Mouse (Mus musculus) midbrain, embryonic 15.5 days (tissue): ENCODE data around the gene Etl4. TPM values are rescaled to one million over a fixed set of nuclear protein-coding genes. Genes with fewer than 3 reads are reported as not detected.

ENCODE experiments used
- ATAC-seq: fragments of 200-750 bp; cut with Nextera tagmentation; replicated peaks from 2 replicates; pipeline ENCODE4 v1.8.0; 2017; ENCODE audit warnings: moderate TSS enrichment
- H3K27ac ChIP-seq: fragments of 300-500 bp; sonication (generic); 2 replicates; pipeline ENCODE4 v1.5.1; 2015; ENCODE audit warnings: mild to moderate bottlenecking, inconsistent platforms
- H3K27me3 ChIP-seq: fragments of 300-500 bp; sonication (generic); replicated peaks from 2 replicates; pipeline ENCODE4 v1.6.1; 2015; ENCODE audit warnings: inconsistent platforms
- H3K36me3 ChIP-seq: fragments of 300-500 bp; sonication (generic); replicated peaks from 2 replicates; pipeline ENCODE4 v1.6.1; 2015; ENCODE audit warnings: inconsistent platforms
- H3K4me1 ChIP-seq: fragments of 300-500 bp; sonication (generic); 2 replicates; pipeline ENCODE4 v1.6.1; 2015; ENCODE audit warnings: inconsistent platforms
- H3K4me2 ChIP-seq: fragments of 300-500 bp; sonication (generic); 2 replicates; pipeline ENCODE4 v1.6.1; 2015; ENCODE audit warnings: inconsistent platforms, mild to moderate bottlenecking, moderate library complexity
- H3K4me3 ChIP-seq: fragments of 300-500 bp; sonication (generic); 2 replicates; pipeline ENCODE4 v1.5.1; 2015; ENCODE audit warnings: mild to moderate bottlenecking, inconsistent platforms
- H3K9ac ChIP-seq: fragments of 300-500 bp; sonication (generic); 2 replicates; pipeline ENCODE4 v1.6.1; 2015; ENCODE audit warnings: mild to moderate bottlenecking, inconsistent platforms
- H3K9me3 ChIP-seq: fragments of 300-500 bp; sonication (generic); 2 replicates; pipeline ENCODE4 v1.6.1; 2016; ENCODE audit warnings: inconsistent platforms
- WGBS: fragments of 180-500 bp; shearing (Covaris S2); methylation state at CpG from one replicate; pipeline ENCODE4 v1.1.7; 2015; ENCODE audit warnings: mixed read lengths; 5-methylcytosine and 5-hydroxymethylcytosine counted together
- polyA plus RNA-seq: library from polyadenylated mRNA; unstranded; fragments of >200 nt; fragmentation: Nextera tagmentation; extraction: Ambion mirVana; gene quantifications from 2 replicates; pipeline ENCODE4 v1.2.1, GENCODE M21; 2015

The Etl4 gene
- polyA plus RNA-seq, result 3.1 and 3.5 TPM in 2 replicates

DNA sequence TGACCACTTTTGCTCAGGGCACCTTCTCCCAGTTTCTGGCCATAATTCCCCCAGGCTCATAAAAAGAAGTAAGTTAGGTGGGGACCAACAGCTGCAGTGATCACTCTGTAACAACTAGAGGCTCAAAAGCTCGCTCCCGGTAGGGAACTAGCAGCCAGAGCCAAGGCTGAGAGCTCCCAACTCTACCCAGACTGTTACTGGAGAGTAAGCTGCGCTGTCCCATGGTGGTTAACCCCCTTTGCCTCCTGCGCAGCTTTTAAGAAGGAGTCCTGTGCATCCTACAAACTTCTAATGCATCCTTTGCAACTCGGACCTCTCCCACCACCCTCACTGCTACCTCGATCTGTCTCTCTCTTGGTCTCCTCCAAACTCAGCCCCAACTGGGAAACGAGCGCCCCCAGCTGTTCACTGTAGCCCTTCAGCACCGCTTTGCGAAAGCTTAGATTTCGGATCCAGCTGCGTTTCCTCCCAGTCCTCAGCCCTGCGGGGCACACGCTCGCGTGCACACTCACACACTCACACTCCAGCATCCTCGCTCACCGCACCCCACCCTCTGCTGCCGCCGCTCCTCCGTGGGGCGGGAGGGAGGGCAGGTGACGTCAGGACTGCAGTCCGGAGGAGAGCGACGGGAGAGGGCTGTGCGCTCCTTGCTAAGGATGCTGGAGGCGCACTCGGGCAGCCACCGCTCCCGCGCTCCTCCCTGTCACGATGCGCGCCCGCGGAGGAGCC is at the start of gene Etl4:
TSS of gene Etl4 (plus strand) at position 610 of the 729 bp plus-strand sequence.
- peak within 1 kb of the TSS; percentile 54 for H3K9ac ChIP-seq
- H3K4me2 ChIP-seq, result peak within 1 kb of the TSS; percentile 99
- H3K4me1 ChIP-seq, result peaks cover 21% of the 10 kb centered on the region
- no peaks in the 10 kb centered on the region for H3K36me3 ChIP-seq
- no peak within 1 kb of the TSS for H3K27ac ChIP-seq
- ATAC-seq, result peak; percentile 98
- WGBS, result under 1% methylated on average over 37 of the region's 37 CpGs
- peak within 1 kb of the TSS; percentile 78 for H3K4me3 ChIP-seq
- H3K9me3 ChIP-seq, result no peaks in the 10 kb centered on the region
- H3K27me3 ChIP-seq, result peaks cover 33% of the 10 kb centered on the region

DNA sequence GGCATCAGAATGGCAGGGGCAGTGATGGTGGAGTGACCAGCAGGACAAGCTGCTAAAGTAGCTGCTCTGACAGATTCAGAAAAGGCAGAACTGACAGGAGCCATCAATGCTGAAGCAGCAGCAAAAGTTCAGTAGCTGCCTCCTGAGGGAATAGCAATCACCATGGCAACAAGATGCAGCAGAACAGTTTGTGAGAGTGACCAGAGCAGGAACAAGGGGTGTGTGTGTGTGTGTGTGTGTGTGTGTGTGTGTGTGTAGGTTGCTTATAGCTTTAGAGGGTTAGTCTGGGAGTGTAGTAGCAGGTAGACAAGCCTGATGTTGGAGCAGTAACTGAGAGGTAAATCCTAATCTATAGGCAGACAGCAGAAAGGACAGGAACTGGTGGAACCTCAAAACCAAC is 40.4 kb upstream of the Etl4 start:
- Histone ChIP-seq H3K9me3 (no peaks in the 10 kb centered on the region), H3K27ac (no peak overlapping the region), H3K27me3 (no peaks in the 10 kb centered on the region), H3K4me1 (no peaks in the 10 kb centered on the region), H3K36me3 (no peaks in the 10 kb centered on the region), H3K4me2 (no peak overlapping the region), H3K9ac (no peak overlapping the region), H3K4me3 (no peak overlapping the region)
- ATAC-seq, result no peak; the same call in 1 of the 2 replicates

DNA sequence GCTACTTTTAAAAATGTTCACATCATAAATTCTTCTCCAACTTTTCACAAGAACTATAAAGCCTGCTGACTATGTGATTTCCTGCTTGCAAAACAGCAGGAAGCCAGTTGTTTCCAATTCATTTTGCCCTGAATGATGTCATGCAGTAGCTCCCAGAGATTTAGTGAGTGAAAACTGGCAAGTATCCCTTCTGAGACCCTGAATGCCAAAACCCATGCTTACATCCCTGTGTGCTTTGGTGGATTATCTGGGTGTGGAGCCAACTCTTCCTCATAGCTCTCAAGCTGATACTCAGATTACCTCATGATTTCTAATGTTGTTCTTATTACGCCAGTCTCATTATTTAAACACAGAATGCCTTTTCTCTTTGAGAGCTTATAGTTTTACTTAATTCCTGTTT is 37.7 kb upstream of the Etl4 start:
- Histone ChIP-seq H3K4me1 (no peaks in the 10 kb centered on the region), H3K27ac (no peak overlapping the region), H3K4me2 (no peak overlapping the region), H3K4me3 (no peak overlapping the region), H3K9me3 (no peaks in the 10 kb centered on the region), H3K36me3 (no peaks in the 10 kb centered on the region), H3K27me3 (no peaks in the 10 kb centered on the region), H3K9ac (no peak overlapping the region)
- WGBS, result 93% methylated on average over 1 of the region's 1 CpGs
- ATAC-seq, result no peak

DNA sequence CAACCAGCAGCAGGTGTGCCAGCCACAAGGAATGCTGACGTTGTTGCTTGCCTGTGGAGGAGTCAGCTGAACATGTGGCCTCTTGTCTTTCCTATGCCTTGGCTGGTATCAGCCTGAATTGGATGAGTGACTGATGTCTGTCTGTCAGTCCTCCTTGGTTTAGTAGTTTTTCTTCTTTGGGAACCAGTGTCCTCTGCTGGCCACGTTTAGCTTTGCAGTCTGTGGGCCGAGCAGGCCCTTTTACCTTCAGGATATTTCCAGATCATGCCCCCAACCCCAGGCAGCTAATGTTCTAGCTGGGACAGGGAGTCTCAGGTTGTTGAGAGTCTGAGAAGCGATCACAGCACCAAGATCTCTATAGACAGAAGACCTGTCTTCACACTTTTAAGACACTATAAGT is 18.7 kb upstream of the Etl4 start:
- Histone ChIP-seq H3K36me3 (no peaks in the 10 kb centered on the region), H3K4me2 (no peak overlapping the region), H3K9me3 (no peaks in the 10 kb centered on the region), H3K4me3 (no peak overlapping the region), H3K27me3 (no peaks in the 10 kb centered on the region), H3K4me1 (no peaks in the 10 kb centered on the region), H3K27ac (no peak overlapping the region), H3K9ac (no peak overlapping the region)
- WGBS, result 44% methylated on average over 4 of the region's 4 CpGs
- ATAC-seq, result no peak

DNA sequence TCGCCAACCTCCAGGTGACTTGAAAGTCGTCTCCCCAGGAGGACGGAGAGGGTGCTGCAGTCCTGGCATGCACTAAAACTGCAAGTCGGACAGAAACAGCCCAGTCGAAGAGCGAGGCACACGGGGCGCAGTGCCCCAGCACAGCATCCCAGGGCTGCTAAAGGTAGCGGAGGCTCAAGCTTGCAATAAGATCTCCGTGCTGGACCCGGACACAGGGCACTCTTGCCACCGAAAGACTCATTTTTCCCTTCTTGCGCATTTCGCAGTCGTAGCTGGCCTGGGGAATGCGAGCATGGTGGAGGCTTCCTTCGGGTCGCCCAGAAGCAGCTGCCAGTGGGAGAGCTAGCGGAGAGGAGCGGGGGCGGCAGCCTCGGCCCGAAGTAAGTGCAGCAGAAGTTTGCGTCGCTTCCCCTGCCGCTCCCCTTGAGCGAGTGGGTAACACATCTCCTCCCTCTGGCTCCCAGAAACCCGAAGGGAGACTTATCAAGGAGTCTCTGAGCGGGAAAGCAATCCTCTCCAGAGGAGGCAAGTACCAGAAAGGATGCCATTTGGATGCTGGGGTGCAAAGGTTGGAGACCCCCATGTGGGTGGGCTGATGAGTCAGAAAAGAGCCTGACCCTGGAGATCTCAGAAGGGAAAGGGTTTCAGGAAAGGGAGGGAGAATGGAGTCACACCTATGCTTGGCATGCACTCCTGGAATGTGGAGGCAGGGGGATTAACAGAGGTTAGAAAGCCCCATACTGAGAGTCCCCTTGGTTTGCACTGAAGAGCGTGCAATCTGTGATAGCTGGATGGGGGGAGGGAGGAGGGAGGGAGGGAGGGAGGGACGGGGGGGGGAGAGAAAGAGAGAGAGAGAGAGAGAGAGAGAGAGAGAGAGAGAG is 560 bp downstream of the Etl4 start:
- peak overlapping the region; percentile 78 for H3K4me3 ChIP-seq
- H3K9me3 ChIP-seq, result no peaks in the 10 kb centered on the region
- ATAC-seq, result peak; percentile 79
- WGBS, result 0% methylated on average over 31 of the region's 31 CpGs
- H3K9ac ChIP-seq, result peak overlapping the region; percentile 54
- peaks cover 33% of the 10 kb centered on the region for H3K27me3 ChIP-seq
- H3K27ac ChIP-seq, result no peak overlapping the region
- no peaks in the 10 kb centered on the region for H3K36me3 ChIP-seq
- peaks cover 21% of the 10 kb centered on the region for H3K4me1 ChIP-seq
- peak overlapping the region; percentile 99 for H3K4me2 ChIP-seq

DNA sequence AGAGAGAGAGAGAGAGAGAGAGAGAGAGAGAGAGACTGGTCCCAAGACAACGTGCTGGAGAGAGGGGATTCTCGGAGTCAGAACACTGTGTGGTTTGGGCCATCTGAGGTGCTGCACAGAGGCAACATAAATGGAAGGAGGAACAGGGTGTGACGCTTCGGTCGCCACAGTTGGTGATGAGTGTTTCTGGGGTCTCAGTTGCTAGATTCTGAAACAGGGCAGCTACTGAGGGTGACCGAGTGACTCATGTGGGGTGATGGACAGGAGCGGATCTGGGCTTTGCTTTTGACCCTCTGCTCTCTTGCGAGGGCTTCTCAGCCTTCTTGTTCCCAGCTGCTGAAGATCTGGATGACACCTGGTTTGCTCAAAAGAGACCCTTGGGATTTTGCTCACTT is 1.2 kb downstream of the Etl4 start:
- 4% methylated on average over 8 of the region's 8 CpGs for WGBS
- Histone ChIP-seq H3K36me3 (no peaks in the 10 kb centered on the region), H3K4me1 (peaks cover 21% of the 10 kb centered on the region), H3K4me2 (peak overlapping the region; percentile 99), H3K4me3 (peak overlapping the region; percentile 12; the same call in 1 of the 2 replicates), H3K9ac (no peak overlapping the region), H3K27me3 (peaks cover 33% of the 10 kb centered on the region), H3K9me3 (no peaks in the 10 kb centered on the region), H3K27ac (no peak overlapping the region)
- no peak for ATAC-seq

DNA sequence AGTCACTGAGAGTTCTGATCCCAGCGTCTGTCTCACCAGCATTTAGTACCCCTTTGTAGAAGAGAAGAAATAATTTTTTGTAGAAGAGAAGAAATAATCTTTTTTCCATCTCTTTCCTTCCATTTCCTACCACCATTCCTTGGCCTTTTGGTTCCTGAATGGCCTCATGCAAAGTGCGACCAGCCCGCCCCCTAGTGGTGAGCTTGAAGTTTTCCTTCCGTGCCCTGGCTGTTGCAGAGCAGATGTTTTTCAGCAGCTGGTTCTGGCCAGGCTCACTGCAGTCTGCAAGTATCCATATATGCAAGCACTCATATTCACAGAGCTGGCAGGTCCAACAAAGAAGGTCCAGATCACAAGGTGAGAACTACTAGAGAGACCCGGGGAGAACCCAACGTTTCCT is 9.6 kb downstream of the Etl4 start:
- H3K9ac ChIP-seq, result no peak overlapping the region
- H3K27ac ChIP-seq, result no peak overlapping the region
- H3K9me3 ChIP-seq, result no peaks in the 10 kb centered on the region
- WGBS, result 25% methylated on average over 6 of the region's 6 CpGs
- no peak for ATAC-seq
- H3K27me3 ChIP-seq, result no peaks in the 10 kb centered on the region
- no peak overlapping the region for H3K4me3 ChIP-seq
- no peaks in the 10 kb centered on the region for H3K36me3 ChIP-seq
- H3K4me2 ChIP-seq, result no peak overlapping the region
- no peaks in the 10 kb centered on the region for H3K4me1 ChIP-seq

DNA sequence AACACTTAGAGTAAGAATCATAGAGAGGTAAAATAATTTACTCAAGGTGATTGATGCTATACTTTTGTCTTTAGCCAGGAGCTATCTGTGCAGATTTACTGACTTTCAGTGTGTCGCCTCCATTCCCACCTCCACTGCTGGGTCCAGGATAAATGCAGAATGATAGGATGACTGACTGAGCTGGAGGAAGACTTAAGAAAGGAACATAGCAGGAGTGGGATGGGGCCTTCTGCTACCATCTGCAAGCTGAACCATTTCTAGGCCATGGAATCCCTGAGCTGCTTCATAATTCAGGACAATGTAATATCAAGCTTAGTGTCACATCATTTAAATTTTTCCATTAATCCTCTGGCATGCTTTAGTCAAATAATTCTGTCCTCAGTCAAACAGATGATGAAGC is 20.4 kb downstream of the Etl4 start:
- Histone ChIP-seq H3K9me3 (no peaks in the 10 kb centered on the region), H3K4me1 (no peaks in the 10 kb centered on the region), H3K36me3 (no peaks in the 10 kb centered on the region), H3K27ac (no peak overlapping the region), H3K4me3 (no peak overlapping the region), H3K27me3 (no peaks in the 10 kb centered on the region), H3K9ac (no peak overlapping the region), H3K4me2 (no peak overlapping the region)
- ATAC-seq, result no peak
- 90% methylated on average over 1 of the region's 1 CpGs for WGBS

DNA sequence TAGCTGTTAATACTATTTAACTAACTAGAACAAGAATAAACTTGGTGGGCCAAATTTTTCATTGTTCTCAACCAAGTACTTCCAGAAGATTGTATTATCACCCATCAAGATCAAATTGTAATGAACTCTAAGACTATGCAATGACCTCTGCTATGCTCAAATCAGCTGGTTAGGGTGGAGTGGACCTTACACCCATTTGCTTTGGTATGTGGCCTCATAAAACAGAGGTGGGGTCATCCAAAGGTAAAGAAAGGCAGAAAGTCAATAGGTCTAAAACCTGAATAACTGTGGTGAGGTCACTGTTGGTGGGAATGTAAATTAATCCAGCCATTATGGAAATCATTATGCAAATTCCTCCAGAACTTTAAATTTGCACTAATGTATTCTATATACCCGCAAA is 24.3 kb downstream of the Etl4 start:
- Histone ChIP-seq H3K4me1 (no peaks in the 10 kb centered on the region), H3K4me3 (no peak overlapping the region), H3K27me3 (no peaks in the 10 kb centered on the region), H3K36me3 (no peaks in the 10 kb centered on the region), H3K9me3 (no peaks in the 10 kb centered on the region), H3K27ac (no peak overlapping the region), H3K9ac (no peak overlapping the region), H3K4me2 (no peak overlapping the region)
- no peak for ATAC-seq
- WGBS, result 86% methylated on average over 1 of the region's 1 CpGs

DNA sequence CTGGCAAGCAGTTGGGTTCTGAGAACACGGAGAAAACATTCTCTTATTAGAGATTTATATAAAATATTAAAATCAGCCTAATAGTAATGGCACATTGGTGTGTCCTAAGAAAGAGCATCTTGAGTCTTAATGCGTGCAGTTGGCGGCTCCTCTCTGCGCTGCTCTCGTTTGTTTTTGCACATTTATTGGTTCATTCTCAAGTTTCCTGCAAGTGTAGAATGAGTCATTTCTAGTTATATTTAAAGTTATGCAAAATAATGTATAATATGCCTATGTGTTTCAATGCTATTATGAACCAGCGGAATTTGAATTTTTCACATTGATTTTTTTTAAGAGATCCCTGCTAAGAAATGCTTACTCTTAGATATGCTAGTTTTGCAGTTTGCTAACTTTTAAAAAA is 35.6 kb downstream of the Etl4 start:
- Histone ChIP-seq H3K4me2 (no peak overlapping the region), H3K9ac (no peak overlapping the region), H3K9me3 (no peaks in the 10 kb centered on the region), H3K27ac (no peak overlapping the region), H3K4me3 (no peak overlapping the region), H3K27me3 (no peaks in the 10 kb centered on the region), H3K36me3 (no peaks in the 10 kb centered on the region), H3K4me1 (no peaks in the 10 kb centered on the region)
- ATAC-seq, result no peak
- WGBS, result 91% methylated on average over 6 of the region's 6 CpGs

DNA sequence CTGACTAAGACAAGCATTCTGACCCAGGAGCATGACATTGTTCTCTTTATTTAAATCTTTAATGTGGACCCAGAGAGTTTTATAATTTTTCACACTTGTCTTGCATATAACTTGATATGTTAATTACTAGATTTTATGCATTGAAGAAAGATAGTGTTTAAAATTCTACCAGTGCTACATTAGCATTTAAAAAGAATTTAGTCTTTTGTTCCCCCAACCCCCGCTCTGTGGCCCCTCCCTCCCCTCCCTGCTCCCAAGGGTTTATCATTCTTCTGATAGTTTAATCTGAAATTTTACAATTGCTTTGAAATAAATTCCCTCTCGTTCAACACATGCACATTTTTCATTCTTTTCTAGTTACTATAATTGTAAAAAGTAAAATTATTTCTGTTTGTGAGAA is 43.4 kb downstream of the Etl4 start:
- no peak for ATAC-seq

DNA sequence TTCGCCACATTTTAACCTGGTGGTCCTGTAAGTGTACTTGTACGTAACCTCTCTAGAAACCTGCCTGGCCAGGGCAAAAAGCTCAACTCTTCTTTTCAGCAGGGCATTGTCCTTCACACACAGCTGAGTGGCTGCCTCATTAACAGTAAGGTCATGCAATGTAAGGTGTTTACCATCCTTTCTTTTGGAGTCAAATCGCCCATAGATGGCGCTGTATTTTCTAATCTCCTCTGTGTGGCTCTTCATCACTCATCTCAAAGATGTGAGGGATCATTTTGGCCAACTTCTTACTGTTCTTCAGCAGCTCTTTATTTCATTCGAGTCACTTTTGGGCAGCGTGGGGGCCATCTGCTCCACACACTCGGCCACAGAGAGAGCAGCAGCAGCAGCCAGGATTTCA is 56.9 kb downstream of the Etl4 start:
- Histone ChIP-seq H3K9ac (no peak overlapping the region), H3K36me3 (no peaks in the 10 kb centered on the region), H3K4me3 (no peak overlapping the region), H3K9me3 (no peaks in the 10 kb centered on the region), H3K27me3 (no peaks in the 10 kb centered on the region), H3K27ac (no peak overlapping the region), H3K4me1 (no peaks in the 10 kb centered on the region), H3K4me2 (no peak overlapping the region)
- no peak for ATAC-seq
- WGBS, result 61% methylated on average over 7 of the region's 7 CpGs

More for the DNA sequence above, 43.4 kb downstream of the Etl4 start:
- no peaks in the 10 kb centered on the region for H3K27me3 ChIP-seq
- H3K36me3 ChIP-seq, result no peaks in the 10 kb centered on the region
- no peaks in the 10 kb centered on the region for H3K9me3 ChIP-seq
- no peak overlapping the region for H3K27ac ChIP-seq
- 22% methylated on average over 2 of the region's 2 CpGs for WGBS
- H3K4me3 ChIP-seq, result no peak overlapping the region
- H3K4me2 ChIP-seq, result no peak overlapping the region
- H3K9ac ChIP-seq, result no peak overlapping the region
- H3K4me1 ChIP-seq, result no peaks in the 10 kb centered on the region
